Mouse (Mus musculus): ENCODE measurements around the gene Car9. TPM values are rescaled to one million over a fixed set of nuclear protein-coding genes. Genes with fewer than 3 reads are reported as not detected.
"Not testable (repeated sequence)": the region's sequence is repeated elsewhere in the genome, so short reads cannot be mapped to it uniquely, and the experiment has no call there.

Car9 gene
- 1 to 10 TPM in 1 of 2 experiments, under 1 TPM in 1; 0.49 to 1.2 TPM for total RNA-seq (2021)
- long read RNA-seq, experiment 1 = 0 reads
- long read RNA-seq, experiment 2 = 0 reads

- DNase-seq = peak in 1 of 2 experiments; percentile 25
Measured at GRCm38 (mm10) chr4:43506536-43507185, at the start of gene Car9. Gene Car9, plus strand, starts transcription at chr4:43506966.

GRCm38 (mm10) chr4:43457124-43457523 lies 49.6 kb upstream of the Car9 start:
- no peak for DNase-seq

GRCm38 (mm10) chr4:43463102-43463501 lies 43.7 kb upstream of the Car9 start:
- DNase-seq = no peak

- no peak for DNase-seq
Measured at GRCm38 (mm10) chr4:43465935-43466334, 40.8 kb upstream of the Car9 start.

GRCm38 (mm10) chr4:43466872-43467271 lies 39.9 kb upstream of the Car9 start:
- DNase-seq = no peak

- DNase-seq = no peak
Measured at GRCm38 (mm10) chr4:43470301-43470700, 36.5 kb upstream of the Car9 start.

- DNase-seq = no peak
Measured at GRCm38 (mm10) chr4:43473636-43474035, 33.1 kb upstream of the Car9 start.

- no peak for DNase-seq
Measured at GRCm38 (mm10) chr4:43476604-43477003, 30.2 kb upstream of the Car9 start.

GRCm38 (mm10) chr4:43477857-43478533 lies 28.8 kb upstream of the Car9 start:
- DNase-seq = peak; percentile 90 to 91

- no peak for DNase-seq
Measured at GRCm38 (mm10) chr4:43478534-43478858, 28.3 kb upstream of the Car9 start.

GRCm38 (mm10) chr4:43478906-43479832 lies 27.6 kb upstream of the Car9 start:
- peak; percentile 71 to 87 for DNase-seq

- DNase-seq = no peak
Measured at GRCm38 (mm10) chr4:43480985-43481384, 25.8 kb upstream of the Car9 start.

- no peak for DNase-seq
Measured at GRCm38 (mm10) chr4:43481894-43482456, 24.8 kb upstream of the Car9 start.

- DNase-seq = peak; percentile 66 to 68
Measured at GRCm38 (mm10) chr4:43482591-43482990, 24.2 kb upstream of the Car9 start.

- DNase-seq = no peak
Measured at GRCm38 (mm10) chr4:43483535-43484091, 23.2 kb upstream of the Car9 start, which contains the start of gene Sit1. Gene Sit1, minus strand, starts transcription at chr4:43483734.

GRCm38 (mm10) chr4:43485666-43486065 lies 21.1 kb upstream of the Car9 start:
- not testable (repeated sequence) for DNase-seq

- DNase-seq = no peak
Measured at GRCm38 (mm10) chr4:43489611-43490010, 17.2 kb upstream of the Car9 start.

- no peak for DNase-seq
Measured at GRCm38 (mm10) chr4:43490801-43491200, 16.0 kb upstream of the Car9 start.

- no peak for DNase-seq
Measured at GRCm38 (mm10) chr4:43492101-43492820, 14.5 kb upstream of the Car9 start.

- peak; percentile 94 for DNase-seq
Measured at GRCm38 (mm10) chr4:43492821-43493185, 14.0 kb upstream of the Car9 start, which contains the start of gene Ccdc107. Gene Ccdc107, plus strand, starts transcription at chr4:43492900.

GRCm38 (mm10) chr4:43493186-43493845 lies 13.4 kb upstream of the Car9 start:
- peak; percentile 97 to 98 for DNase-seq

Measured in adrenal gland, postnatal 36 days (tissue).